Mouse (Mus musculus) embryonic facial prominence, embryonic 13.5 days (tissue): ENCODE measurements at regions not wholly inside any gene's neighbourhood (a gene's known extent, or its start where the extent isn't known, plus 50 kb on each side); places are given as distances from the start of the nearest gene placed in this dataset.
A peak's percentile ranks its signal among the peaks of the same experiment; 100 is the strongest.

Experiments used
- ATAC-seq: fragments of 200-750 bp; cut with Nextera tagmentation; 2 replicates; pipeline ENCODE4 v1.8.0; 2017; ENCODE audit warnings: low read depth; ENCODE audit not compliant: insufficient number of reproducible peaks, insufficient read depth, low FRiP score, low TSS enrichment
- H3K27ac ChIP-seq: fragments of 300-500 bp; sonication (generic); 2 replicates; pipeline ENCODE4 v1.5.1; 2015; ENCODE audit warnings: moderate library complexity, mild to moderate bottlenecking, inconsistent platforms
- H3K27me3 ChIP-seq: fragments of 300-500 bp; sonication (generic); 2 replicates; pipeline ENCODE4 v1.6.1; 2015; ENCODE audit warnings: mild to moderate bottlenecking, inconsistent platforms
- H3K36me3 ChIP-seq: fragments of 300-500 bp; sonication (generic); 2 replicates; pipeline ENCODE4 v1.6.1; 2015; ENCODE audit warnings: mild to moderate bottlenecking, inconsistent platforms
- H3K4me1 ChIP-seq: fragments of 300-500 bp; sonication (generic); 2 replicates; pipeline ENCODE4 v1.6.1; 2015; ENCODE audit warnings: inconsistent platforms
- H3K4me2 ChIP-seq: fragments of 300-500 bp; sonication (generic); 2 replicates; pipeline ENCODE4 v1.6.1; 2015; ENCODE audit warnings: moderate library complexity, mild to moderate bottlenecking, inconsistent platforms
- H3K4me3 ChIP-seq: fragments of 300-500 bp; sonication (generic); 2 replicates; pipeline ENCODE4 v1.5.1; 2015; ENCODE audit warnings: mild to moderate bottlenecking, inconsistent platforms
- H3K9ac ChIP-seq: fragments of 300-500 bp; sonication (generic); 2 replicates; pipeline ENCODE4 v1.6.1; 2015; ENCODE audit warnings: mild to moderate bottlenecking, inconsistent platforms
- H3K9me3 ChIP-seq: fragments of 300-500 bp; sonication (generic); 2 replicates; pipeline ENCODE4 v1.6.1; 2016; ENCODE audit warnings: inconsistent platforms
- WGBS: fragments of 180-500 bp; shearing (Covaris S2); methylation state at CpG from one replicate; pipeline ENCODE4 v1.1.7; 2015; ENCODE audit warnings: mixed read lengths; 5-methylcytosine and 5-hydroxymethylcytosine counted together

DNA sequence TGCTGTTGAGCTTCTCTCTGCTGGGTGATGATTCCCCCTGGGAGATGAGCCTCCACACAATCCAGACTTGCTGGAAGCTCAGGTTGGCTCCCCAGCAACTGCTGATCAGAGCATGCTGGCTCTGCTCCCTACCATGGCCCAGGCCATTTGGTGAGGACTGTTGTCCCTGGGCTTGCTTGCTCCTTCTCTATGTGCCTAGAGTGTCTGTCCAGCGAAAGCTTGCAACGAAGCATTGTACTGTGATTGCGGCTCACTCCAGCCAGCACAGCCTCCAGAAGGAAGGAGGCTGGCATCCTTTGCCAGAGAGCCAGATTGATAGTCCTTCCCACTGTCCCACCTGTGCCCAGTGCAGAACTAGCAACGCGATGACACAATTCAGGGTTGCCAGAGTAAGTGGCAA, 295.1 kb upstream of the Npvf start:
- no peaks in the 10 kb centered on the region for H3K27me3 ChIP-seq
- H3K4me2 ChIP-seq = no peak overlapping the region
- H3K36me3 ChIP-seq = no peaks in the 10 kb centered on the region
- peaks cover 26% of the 10 kb centered on the region for H3K4me1 ChIP-seq
- peak overlapping the region; percentile 77 for H3K27ac ChIP-seq
- no peak overlapping the region for H3K4me3 ChIP-seq
- ATAC-seq = no peak
- no peak overlapping the region for H3K9ac ChIP-seq
- 93% methylated on average over 5 of the region's 5 CpGs for WGBS
- no peaks in the 10 kb centered on the region for H3K9me3 ChIP-seq

DNA sequence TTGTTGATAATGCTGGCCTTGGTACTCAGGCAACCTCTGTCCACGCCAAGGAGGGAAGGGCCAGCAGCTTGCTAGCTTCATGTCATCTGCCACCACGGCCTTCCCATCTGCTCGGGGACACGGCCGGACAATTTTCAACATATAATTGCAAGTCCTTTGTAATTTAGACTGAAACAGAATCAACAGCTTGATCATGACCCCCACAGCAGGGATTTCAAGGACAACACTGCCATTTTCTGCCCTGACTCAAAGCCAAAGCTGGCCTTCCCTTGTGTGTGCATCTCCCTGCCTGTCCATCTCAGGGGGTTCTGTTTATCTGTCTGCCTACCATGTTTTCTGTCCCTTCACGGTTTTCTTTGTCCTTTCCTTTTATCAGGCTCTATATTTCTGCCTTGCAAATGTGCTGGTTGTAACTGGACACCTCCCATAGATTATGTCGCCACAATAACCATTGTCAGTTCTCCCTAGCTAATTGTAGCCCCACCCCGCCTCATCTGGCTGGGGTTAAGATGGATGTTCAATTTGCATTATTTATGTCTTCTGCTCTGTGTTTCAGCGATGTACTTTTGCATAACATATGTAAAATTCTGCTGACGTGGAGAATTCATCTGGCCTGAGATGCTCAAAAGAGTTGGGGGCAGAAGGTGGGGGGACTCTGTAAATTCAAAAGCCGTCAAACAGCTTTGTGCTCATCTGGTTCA, 295.8 kb upstream of the Npvf start:
- no peak for ATAC-seq
- H3K9me3 ChIP-seq = no peaks in the 10 kb centered on the region
- peaks cover 29% of the 10 kb centered on the region for H3K4me1 ChIP-seq
- no peak overlapping the region for H3K4me2 ChIP-seq
- WGBS = 49% methylated on average over 11 of the region's 11 CpGs
- H3K9ac ChIP-seq = no peak overlapping the region
- no peak overlapping the region for H3K4me3 ChIP-seq
- no peaks in the 10 kb centered on the region for H3K27me3 ChIP-seq
- H3K27ac ChIP-seq = peak overlapping the region; percentile 77
- H3K36me3 ChIP-seq = no peaks in the 10 kb centered on the region

DNA sequence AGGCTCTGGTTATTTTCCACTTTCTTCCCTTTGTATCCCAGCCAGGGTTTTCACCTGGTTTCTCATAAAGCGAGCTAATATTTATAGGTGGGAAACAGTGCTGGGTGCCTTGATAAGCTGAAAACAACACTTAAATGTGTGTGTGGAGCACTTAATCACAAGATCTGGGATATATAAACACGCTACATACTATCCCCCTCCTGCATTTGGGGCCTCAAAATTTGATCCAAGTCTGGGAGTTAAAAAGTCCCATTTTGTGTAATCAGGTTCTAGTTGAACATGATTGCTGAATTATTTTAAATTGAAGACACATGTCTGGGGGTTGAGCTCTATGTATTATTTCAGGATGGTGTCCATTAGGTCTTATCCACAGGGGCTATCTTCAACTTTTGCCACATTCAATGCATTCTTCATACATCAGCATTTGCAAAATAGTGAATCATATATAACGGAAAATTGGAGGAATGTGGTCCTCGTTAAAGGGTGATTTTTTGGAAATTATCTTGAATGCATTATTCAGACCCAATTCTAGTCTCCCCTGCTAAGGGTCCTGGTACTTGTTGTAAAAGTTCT, 303.2 kb upstream of the Npvf start:
- 40% methylated on average over 4 of the region's 4 CpGs for WGBS
- H3K36me3 ChIP-seq = no peaks in the 10 kb centered on the region
- H3K27ac ChIP-seq = peak overlapping the region; percentile 92
- H3K9me3 ChIP-seq = no peaks in the 10 kb centered on the region
- no peak overlapping the region for H3K9ac ChIP-seq
- no peak overlapping the region for H3K4me2 ChIP-seq
- peaks cover 41% of the 10 kb centered on the region for H3K4me1 ChIP-seq
- H3K27me3 ChIP-seq = no peaks in the 10 kb centered on the region
- H3K4me3 ChIP-seq = no peak overlapping the region
- 0 out of 2 replicates have a peak, but pooled peaks have one; percentile 72 for ATAC-seq

DNA sequence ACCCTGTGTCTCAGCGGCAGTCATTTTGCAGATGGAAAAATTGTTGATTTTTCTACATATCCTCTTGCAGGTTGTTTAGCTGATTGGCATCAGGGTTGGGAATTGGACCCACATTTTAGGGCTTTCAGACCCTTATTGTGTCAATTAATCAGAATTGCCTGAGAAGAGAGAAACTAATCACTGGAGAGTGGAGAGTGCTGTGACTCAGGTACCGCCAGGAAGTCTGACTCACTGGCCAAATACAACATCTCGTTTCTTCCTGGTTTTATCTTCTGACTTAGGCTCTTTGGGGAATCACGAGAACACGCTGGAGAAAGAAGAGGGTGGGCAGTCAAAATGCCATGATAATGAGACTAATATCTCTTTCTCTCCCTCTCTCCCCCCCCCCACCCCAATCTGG, 306.1 kb upstream of the Npvf start:
- 46% methylated on average over 5 of the region's 5 CpGs for WGBS
- Histone ChIP-seq H3K4me3 (no peak overlapping the region), H3K36me3 (no peaks in the 10 kb centered on the region), H3K9ac (no peak overlapping the region), H3K9me3 (no peaks in the 10 kb centered on the region), H3K4me2 (no peak overlapping the region), H3K27ac (peak overlapping the region; percentile 55; the same call in 1 of the 2 replicates), H3K27me3 (no peaks in the 10 kb centered on the region), H3K4me1 (peaks cover 42% of the 10 kb centered on the region)
- ATAC-seq = no peak

- Histone ChIP-seq H3K4me1 (peaks cover 36% of the 10 kb centered on the region), H3K9me3 (no peaks in the 10 kb centered on the region), H3K4me3 (no peak overlapping the region), H3K27me3 (no peaks in the 10 kb centered on the region), H3K4me2 (no peak overlapping the region), H3K36me3 (no peaks in the 10 kb centered on the region), H3K27ac (peak overlapping the region; percentile 55), H3K9ac (no peak overlapping the region)
- WGBS = 58% methylated on average over 6 of the region's 6 CpGs
- ATAC-seq = no peak
Measured at GRCm38 (mm10) chr6:50961592-50961991, 307.4 kb upstream of the Npvf start.

DNA sequence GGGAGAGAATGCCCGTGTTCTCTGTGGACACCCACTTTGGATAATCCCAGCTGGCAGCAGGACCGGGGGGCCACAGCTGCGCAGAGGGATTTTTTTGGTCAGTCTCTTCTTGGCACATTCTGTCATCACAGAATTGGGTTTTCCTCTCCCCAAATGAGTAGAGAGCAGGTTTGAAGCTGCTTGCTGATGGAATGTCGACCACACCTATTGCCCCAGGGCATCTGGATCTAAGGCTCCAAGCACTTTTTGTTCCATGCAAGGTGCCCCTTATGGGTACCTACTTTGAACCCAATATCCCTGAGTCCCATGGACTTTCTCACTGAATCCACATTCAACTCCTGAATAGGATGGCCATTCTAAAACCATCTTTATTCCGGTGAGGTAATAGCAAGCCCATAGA, 314.3 kb upstream of the Npvf start:
- ATAC-seq = no peak
- Histone ChIP-seq H3K4me2 (no peak overlapping the region), H3K9ac (no peak overlapping the region), H3K4me3 (no peak overlapping the region), H3K36me3 (no peaks in the 10 kb centered on the region), H3K4me1 (peaks cover 26% of the 10 kb centered on the region), H3K27ac (peak overlapping the region; percentile 71), H3K9me3 (no peaks in the 10 kb centered on the region), H3K27me3 (no peaks in the 10 kb centered on the region)
- 77% methylated on average over 5 of the region's 5 CpGs for WGBS

GRCm38 (mm10) chr6:50969341-50969740, 315.1 kb upstream of the Npvf start:
- Histone ChIP-seq H3K4me2 (no peak overlapping the region), H3K4me3 (no peak overlapping the region), H3K9me3 (no peaks in the 10 kb centered on the region), H3K4me1 (peaks cover 26% of the 10 kb centered on the region), H3K27ac (peak overlapping the region; percentile 71), H3K36me3 (no peaks in the 10 kb centered on the region), H3K27me3 (no peaks in the 10 kb centered on the region), H3K9ac (no peak overlapping the region)
- no peak for ATAC-seq
- 44% methylated on average over 6 of the region's 6 CpGs for WGBS

GRCm38 (mm10) chr6:50969997-50970396, 315.8 kb upstream of the Npvf start:
- WGBS = 76% methylated on average over 7 of the region's 7 CpGs
- Histone ChIP-seq H3K9ac (no peak overlapping the region), H3K27ac (peak overlapping the region; percentile 71), H3K4me1 (peaks cover 26% of the 10 kb centered on the region), H3K4me2 (no peak overlapping the region), H3K9me3 (no peaks in the 10 kb centered on the region), H3K36me3 (no peaks in the 10 kb centered on the region), H3K4me3 (no peak overlapping the region), H3K27me3 (no peaks in the 10 kb centered on the region)
- ATAC-seq = no peak

DNA sequence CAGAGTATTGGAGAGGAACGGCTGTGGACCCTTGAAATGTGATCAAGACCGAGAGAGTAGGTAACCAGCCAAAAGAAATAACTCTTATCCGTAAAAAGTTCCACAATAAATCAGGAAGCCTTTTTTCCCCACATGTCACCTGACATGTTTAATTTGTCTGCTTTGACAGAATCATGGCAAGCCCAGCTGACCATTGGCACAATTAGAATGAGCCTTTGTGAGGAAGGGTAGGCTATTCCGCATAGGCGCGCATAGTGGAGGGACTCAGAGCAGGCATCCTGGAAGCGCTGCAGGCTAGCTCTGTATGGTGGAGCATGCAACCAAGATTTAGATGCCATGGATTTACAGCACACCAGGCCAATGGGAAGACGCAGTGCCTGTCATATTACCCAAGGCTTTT, 316.5 kb upstream of the Npvf start:
- Histone ChIP-seq H3K9me3 (no peaks in the 10 kb centered on the region), H3K9ac (no peak overlapping the region), H3K27me3 (no peaks in the 10 kb centered on the region), H3K4me3 (no peak overlapping the region), H3K4me1 (peaks cover 26% of the 10 kb centered on the region), H3K36me3 (no peaks in the 10 kb centered on the region), H3K4me2 (no peak overlapping the region), H3K27ac (no peak overlapping the region)
- 87% methylated on average over 8 of the region's 8 CpGs for WGBS
- ATAC-seq = no peak

DNA sequence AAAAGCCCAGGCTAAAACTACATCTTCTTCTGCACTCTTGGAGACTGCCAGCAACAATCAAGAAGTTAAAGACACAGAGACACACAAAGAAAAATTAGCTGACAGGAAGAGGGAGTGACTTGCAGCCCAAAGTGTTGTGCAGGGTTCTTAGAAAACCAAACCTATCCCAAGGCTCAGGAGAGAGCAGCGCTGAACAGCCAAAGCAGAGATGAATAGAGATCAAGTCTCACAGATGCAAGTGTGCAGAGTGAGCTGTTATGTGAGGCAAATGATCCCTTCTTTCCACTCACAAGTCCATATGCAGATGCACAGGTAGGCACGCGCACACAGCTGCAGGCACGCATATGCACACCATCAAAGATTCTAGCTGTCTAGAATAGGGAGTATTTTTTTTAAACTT, 318.0 kb upstream of the Npvf start:
- no peak for ATAC-seq
- Histone ChIP-seq H3K9me3 (no peaks in the 10 kb centered on the region), H3K4me2 (no peak overlapping the region), H3K9ac (no peak overlapping the region), H3K27ac (peak overlapping the region; percentile 60), H3K4me1 (peaks cover 33% of the 10 kb centered on the region), H3K36me3 (no peaks in the 10 kb centered on the region), H3K27me3 (no peaks in the 10 kb centered on the region), H3K4me3 (no peak overlapping the region)
- WGBS = 61% methylated on average over 4 of the region's 4 CpGs

DNA sequence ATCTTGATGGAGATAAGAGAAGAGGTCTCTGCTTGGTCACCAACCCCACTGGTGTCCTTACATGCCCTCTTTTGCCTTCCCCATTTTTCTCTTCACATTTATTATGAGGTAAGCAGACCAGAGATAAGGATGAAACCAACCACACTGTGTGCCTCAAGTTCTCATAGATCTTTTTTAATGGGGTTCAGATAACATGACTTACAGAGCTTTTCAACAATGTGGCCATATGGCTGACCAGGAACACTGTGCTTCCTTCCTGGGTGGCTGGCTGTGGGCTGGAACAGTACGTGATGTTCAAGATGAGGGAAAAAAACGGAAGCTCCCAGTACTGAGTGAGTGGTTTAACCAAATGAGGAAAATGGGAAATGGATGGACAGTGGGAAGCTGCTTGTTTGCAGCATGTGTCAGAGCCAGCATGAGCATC, 319.0 kb upstream of the Npvf start:
- H3K27ac ChIP-seq = no peak overlapping the region
- H3K36me3 ChIP-seq = no peaks in the 10 kb centered on the region
- H3K4me1 ChIP-seq = peaks cover 38% of the 10 kb centered on the region
- no peaks in the 10 kb centered on the region for H3K9me3 ChIP-seq
- ATAC-seq = no peak
- 90% methylated on average over 2 of the region's 2 CpGs for WGBS
- H3K4me3 ChIP-seq = no peak overlapping the region
- H3K27me3 ChIP-seq = no peaks in the 10 kb centered on the region
- H3K4me2 ChIP-seq = no peak overlapping the region
- no peak overlapping the region for H3K9ac ChIP-seq

- Histone ChIP-seq H3K27me3 (no peaks in the 10 kb centered on the region), H3K36me3 (no peaks in the 10 kb centered on the region), H3K4me3 (no peak overlapping the region), H3K4me1 (peaks cover 38% of the 10 kb centered on the region), H3K9ac (no peak overlapping the region), H3K9me3 (no peaks in the 10 kb centered on the region), H3K27ac (no peak overlapping the region), H3K4me2 (no peak overlapping the region)
- no peak for ATAC-seq
Measured at GRCm38 (mm10) chr6:50973815-50974214, 319.6 kb upstream of the Npvf start.
